Mouse (Mus musculus): ENCODE data around the gene Spaca4. TPM values are rescaled to one million over a fixed set of nuclear protein-coding genes. Genes with fewer than 3 reads are reported as not detected.

Spaca4 gene
- total and polyA plus RNA-seq, 2 experiments from 2014 or later, result not detected

- DNase-seq (ENCODE audit: low spot score) (no peak), ATAC-seq (no peak)
- H3K27ac ChIP-seq, result no peak overlapping the region
- no peak for TF ChIP-seq CTCF (IDR thresholded peaks at IDR 0.05; ENCODE audit: low read depth)
- 74% methylated on average over 13 of the region's 13 CpGs for WGBS
- H3K4me1 ChIP-seq (ENCODE audit: insufficient read depth, low read length), result 0 out of 2 replicates have a peak, but pooled peaks cover 10% of the 10 kb centered on the region
- H3K4me3 ChIP-seq (ENCODE audit: low read length), result no peak overlapping the region
- H3K27me3 ChIP-seq (ENCODE audit: insufficient read depth, low read length), result no peaks in the 10 kb centered on the region
- H3K9ac ChIP-seq (replicated peaks; ENCODE audit: low read length), result no peak overlapping the region
- H3K9me3 ChIP-seq (ENCODE audit: low read length), result no peaks in the 10 kb centered on the region
- no peak overlapping the region for H3K4me2 ChIP-seq (ENCODE audit: low read depth, low read length)
- H3K36me3 ChIP-seq (ENCODE audit: insufficient read depth, low read length), result peaks cover 28% of the 10 kb centered on the region
Measured at GRCm38 (mm10) chr7:45722348-45722713, 3.3 kb downstream of the Spaca4 start.

- no peak overlapping the region for H3K4me2 ChIP-seq (ENCODE audit: low read depth, low read length)
- no peak overlapping the region for H3K4me3 ChIP-seq (ENCODE audit: low read length)
- H3K27ac ChIP-seq, result no peak overlapping the region
- no peaks in the 10 kb centered on the region for H3K27me3 ChIP-seq (ENCODE audit: insufficient read depth, low read length)
- peaks cover 14% of the 10 kb centered on the region for H3K4me1 ChIP-seq (ENCODE audit: insufficient read depth, low read length)
- DNase-seq (ENCODE audit: low spot score) (no peak), ATAC-seq (no peak)
- no peaks in the 10 kb centered on the region for H3K9me3 ChIP-seq (ENCODE audit: low read length)
- peaks cover 28% of the 10 kb centered on the region for H3K36me3 ChIP-seq (ENCODE audit: insufficient read depth, low read length)
- TF ChIP-seq CTCF (IDR thresholded peaks at IDR 0.05; ENCODE audit: low read depth), result no peak
- WGBS, result 50% methylated on average over 13 of the region's 13 CpGs
- no peak overlapping the region for H3K9ac ChIP-seq (replicated peaks; ENCODE audit: low read length)
Measured at GRCm38 (mm10) chr7:45721642-45722347, 3.8 kb downstream of the Spaca4 start.

- H3K4me2 ChIP-seq (ENCODE audit: low read depth, low read length), result no peak overlapping the region
- DNase-seq (ENCODE audit: low spot score) (no peak), ATAC-seq (no peak)
- no peak for TF ChIP-seq CTCF (IDR thresholded peaks at IDR 0.05; ENCODE audit: low read depth)
- no peaks in the 10 kb centered on the region for H3K9me3 ChIP-seq (ENCODE audit: low read length)
- peaks cover 19% of the 10 kb centered on the region for H3K4me1 ChIP-seq (ENCODE audit: insufficient read depth, low read length)
- 81% methylated on average over 7 of the region's 7 CpGs for WGBS
- peaks cover 28% of the 10 kb centered on the region for H3K36me3 ChIP-seq (ENCODE audit: insufficient read depth, low read length)
- H3K9ac ChIP-seq (replicated peaks; ENCODE audit: low read length), result no peak overlapping the region
- no peak overlapping the region for H3K27ac ChIP-seq
- no peaks in the 10 kb centered on the region for H3K27me3 ChIP-seq (ENCODE audit: insufficient read depth, low read length)
- H3K4me3 ChIP-seq (ENCODE audit: low read length), result no peak overlapping the region
Measured at GRCm38 (mm10) chr7:45721234-45721571, 4.4 kb downstream of the Spaca4 start.

- H3K4me2 ChIP-seq (ENCODE audit: low read depth, low read length), result no peak within 1 kb of the TSS
- no peaks in the 10 kb centered on the region for H3K9me3 ChIP-seq (ENCODE audit: low read length)
- H3K9ac ChIP-seq (replicated peaks; ENCODE audit: low read length), result no peak within 1 kb of the TSS
- DNase-seq (ENCODE audit: low spot score), result no peak
- TF ChIP-seq CTCF (IDR thresholded peaks at IDR 0.05; ENCODE audit: low read depth), result peak; percentile 46
- H3K27me3 ChIP-seq (ENCODE audit: insufficient read depth, low read length), result no peaks in the 10 kb centered on the region
- no peak for ATAC-seq
- no peak within 1 kb of the TSS for H3K27ac ChIP-seq
- peaks cover 28% of the 10 kb centered on the region for H3K36me3 ChIP-seq (ENCODE audit: insufficient read depth, low read length)
- WGBS, result 81% methylated on average over 13 of the region's 14 CpGs
- H3K4me1 ChIP-seq (ENCODE audit: insufficient read depth, low read length), result peaks cover 24% of the 10 kb centered on the region
- no peak within 1 kb of the TSS for H3K4me3 ChIP-seq (ENCODE audit: low read length)
Measured at GRCm38 (mm10) chr7:45720413-45721233, 5.0 kb downstream of the Spaca4 start, which contains the start of gene Fam83e. Gene Fam83e, plus strand, starts transcription at chr7:45721212.

GRCm38 (mm10) chr7:45719738-45720412 lies 5.7 kb downstream of the Spaca4 start:
- 86% methylated on average over 15 of the region's 16 CpGs for WGBS
- no peak for DNase-seq (ENCODE audit: low spot score)
- Histone ChIP-seq H3K27me3 (ENCODE audit: insufficient read depth, low read length) (no peaks in the 10 kb centered on the region), H3K9ac (replicated peaks; ENCODE audit: low read length) (no peak overlapping the region), H3K9me3 (ENCODE audit: low read length) (no peaks in the 10 kb centered on the region), H3K4me3 (ENCODE audit: low read length) (no peak overlapping the region), H3K27ac (no peak overlapping the region), H3K4me2 (ENCODE audit: low read depth, low read length) (no peak overlapping the region), H3K36me3 (ENCODE audit: insufficient read depth, low read length) (peaks cover 26% of the 10 kb centered on the region), H3K4me1 (ENCODE audit: insufficient read depth, low read length) (peaks cover 27% of the 10 kb centered on the region)
- no peak for ATAC-seq
- TF ChIP-seq CTCF (IDR thresholded peaks at IDR 0.05; ENCODE audit: low read depth), result no peak

GRCm38 (mm10) chr7:45719180-45719579 lies 6.4 kb downstream of the Spaca4 start:
- Histone ChIP-seq H3K4me1 (ENCODE audit: insufficient read depth, low read length) (peaks cover 27% of the 10 kb centered on the region), H3K9me3 (ENCODE audit: low read length) (no peaks in the 10 kb centered on the region), H3K9ac (replicated peaks; ENCODE audit: low read length) (peak overlapping the region; percentile 94), H3K27me3 (ENCODE audit: insufficient read depth, low read length) (no peaks in the 10 kb centered on the region), H3K36me3 (ENCODE audit: insufficient read depth, low read length) (peaks cover 20% of the 10 kb centered on the region), H3K27ac (no peak overlapping the region), H3K4me2 (ENCODE audit: low read depth, low read length) (peak overlapping the region; percentile 83), H3K4me3 (ENCODE audit: low read length) (peak overlapping the region; percentile 82)
- DNase-seq (ENCODE audit: low spot score) (no peak), ATAC-seq (no peak)
- no peak for TF ChIP-seq CTCF (IDR thresholded peaks at IDR 0.05; ENCODE audit: low read depth)
- WGBS, result 85% methylated on average over 10 of the region's 10 CpGs
